Mouse (Mus musculus) megakaryocyte-erythroid progenitor cell, adult 5-6 weeks (primary cell): ENCODE measurements around the gene Vwa5b1. TPM values are rescaled to one million over a fixed set of nuclear protein-coding genes. Genes with fewer than 3 reads are reported as not detected.

Experiments
- ATAC-seq: replicated peaks from 2 replicates; pipeline ENCODE4 v1.8.0; 2016; ENCODE audit warnings: mild to moderate bottlenecking, inconsistent platforms; ENCODE audit not compliant: severe bottlenecking, poor library complexity, low FRiP score, low TSS enrichment
- total RNA-seq, 2 experiments: library from RNA; stranded (forward) in 1 of 2; stranded (reverse) in 1 of 2; fragments of 200-1000, 215-1000 nt in 1 of 2; fragments of >200 nt in 1 of 2; fragmentation: Nextera tagmentation in 1 of 2; gene quantifications; 2 replicates each; pipeline ENCODE4 v1.2.3; 2014 to 2017

Vwa5b1 gene
- total RNA-seq, 2 experiments from 2014 or later: 0.61 TPM; not detected in 1

DNA sequence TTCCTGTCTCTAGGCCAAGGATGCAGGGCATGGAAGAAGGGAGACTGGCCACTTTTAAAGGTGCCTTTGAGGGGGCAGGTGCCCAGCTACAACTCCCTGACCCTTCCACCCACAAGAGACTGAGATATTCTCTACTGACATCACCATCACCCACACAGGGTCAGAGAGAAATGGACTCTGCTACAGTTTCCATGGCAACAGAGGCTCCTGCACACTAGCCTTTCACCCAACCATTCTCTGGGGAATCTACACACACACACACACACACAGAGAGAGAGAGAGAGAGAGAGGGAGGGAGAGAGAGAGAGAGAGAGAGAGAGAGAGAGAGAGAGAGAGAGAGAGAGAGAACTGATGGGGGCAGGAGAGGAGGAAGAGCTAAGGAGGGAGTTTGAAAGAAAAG lies 50.7 kb downstream of the Vwa5b1 start:
- no peak for ATAC-seq

DNA sequence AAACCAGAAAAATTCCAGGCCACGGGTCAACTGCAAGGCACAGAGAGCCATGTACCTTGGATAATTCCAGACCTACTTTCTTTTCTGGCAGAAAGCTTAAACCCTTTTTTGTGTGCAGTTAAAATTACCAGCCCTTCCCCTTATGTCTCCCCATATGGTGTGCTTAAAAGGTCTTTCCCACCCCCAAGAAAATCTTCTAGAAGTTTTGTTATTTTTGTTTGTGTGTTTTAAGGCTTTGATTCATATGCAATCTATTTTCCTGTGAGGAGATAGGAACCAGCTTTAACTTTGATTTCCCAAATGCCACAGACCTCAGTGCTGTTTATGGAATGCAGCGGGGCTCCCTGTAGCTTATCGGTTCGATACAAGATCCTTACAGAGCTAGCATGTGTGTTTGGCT lies 53.2 kb downstream of the Vwa5b1 start:
- no peak for ATAC-seq

DNA sequence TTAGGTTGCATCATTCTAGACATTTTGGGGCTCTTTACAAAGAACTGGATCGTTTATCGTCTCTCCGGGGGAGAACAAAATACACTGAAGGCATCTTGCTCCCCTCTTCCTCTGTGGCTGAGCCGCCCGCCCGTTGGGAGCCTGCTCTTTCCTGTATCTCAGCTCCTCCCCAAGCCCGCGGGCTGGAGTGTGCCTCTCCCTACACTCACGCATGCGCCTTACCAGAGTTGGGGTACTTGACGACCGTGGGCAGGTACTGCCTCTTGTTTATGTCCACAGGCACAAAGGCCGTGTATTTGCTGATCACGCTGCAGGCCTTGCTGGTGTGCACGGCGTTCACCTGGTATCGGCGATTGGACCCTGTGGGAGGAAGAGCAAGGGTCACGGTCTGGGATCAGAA lies 57.3 kb downstream of the Vwa5b1 start:
- no peak for ATAC-seq

DNA sequence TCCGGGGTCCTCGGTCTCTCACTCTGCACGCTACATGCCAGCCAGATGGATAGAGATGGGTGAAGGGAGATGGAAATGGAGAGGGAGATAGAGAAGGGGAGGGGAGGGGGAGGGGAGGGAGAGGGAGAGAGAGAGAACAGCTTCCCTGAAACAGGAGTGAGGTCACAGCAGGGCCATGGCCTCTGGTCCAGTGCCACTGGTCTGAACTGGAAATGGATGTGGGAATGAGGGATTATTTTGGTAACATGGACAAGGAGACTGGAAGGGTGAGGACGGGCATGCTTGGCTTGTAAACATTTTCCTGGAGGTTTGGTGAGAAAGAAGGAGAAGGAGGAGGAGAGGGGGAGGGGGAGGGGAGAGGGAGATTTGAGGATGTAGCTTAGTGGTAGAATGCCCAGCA lies 59.0 kb downstream of the Vwa5b1 start:
- no peak for ATAC-seq

DNA sequence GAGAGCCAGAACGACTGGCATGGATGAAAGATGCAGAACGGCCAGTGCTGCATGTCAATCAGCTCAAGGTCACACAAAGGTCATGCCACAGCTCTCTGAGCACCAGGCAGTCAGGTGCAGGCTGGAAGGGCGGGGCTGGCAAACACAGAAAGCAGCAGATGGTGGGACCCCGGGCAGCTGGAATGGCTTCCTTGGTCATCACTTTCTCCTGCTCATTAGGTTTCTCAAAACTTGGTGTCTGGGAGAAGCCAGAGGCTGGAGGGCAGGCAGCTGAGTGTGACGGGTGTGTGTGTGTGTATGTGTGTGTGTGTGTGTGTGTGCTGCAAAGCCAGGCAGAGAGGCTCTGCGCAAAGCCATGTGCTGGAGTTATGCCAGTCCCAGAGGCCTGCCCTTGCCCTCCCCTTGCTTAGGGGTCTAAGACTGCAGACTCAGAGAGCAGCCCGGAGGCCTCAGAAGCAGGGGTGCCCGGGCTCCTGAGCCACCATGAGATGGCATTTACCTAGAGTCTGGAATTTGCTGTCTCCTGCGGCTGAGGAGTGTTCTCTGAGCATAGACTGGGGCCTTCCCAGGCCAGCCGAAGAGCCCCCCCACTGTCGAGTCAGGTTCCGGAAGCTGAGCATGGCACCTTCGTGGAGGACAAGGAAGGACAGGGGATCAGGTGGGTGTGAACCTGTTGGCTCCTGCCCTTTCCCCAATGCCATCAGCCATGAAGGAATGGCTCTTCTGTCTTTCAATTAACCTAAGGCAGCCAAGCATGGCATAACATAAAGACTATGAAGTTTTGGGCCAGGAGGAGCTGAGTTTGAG lies 60.7 kb downstream of the Vwa5b1 start:
- no peak for ATAC-seq

DNA sequence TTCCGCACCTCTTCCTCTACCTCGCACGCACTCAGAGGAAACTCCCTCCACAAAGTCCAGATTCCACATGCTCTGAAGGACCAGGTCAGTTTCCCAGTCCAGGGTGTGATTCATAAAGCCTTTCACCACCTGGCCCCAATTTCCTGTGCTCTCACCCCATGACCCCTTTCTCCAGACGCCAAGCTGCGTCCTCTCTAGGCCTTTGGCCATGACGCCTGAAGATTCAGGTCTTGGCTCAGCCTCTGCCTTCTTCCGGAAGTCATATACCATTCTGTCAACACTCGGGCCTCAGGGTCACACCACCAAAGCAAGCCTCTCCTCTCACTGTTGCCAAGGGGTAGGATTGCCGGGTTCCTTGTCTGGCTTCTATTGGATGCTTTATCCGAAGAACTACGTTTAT lies 65.8 kb downstream of the Vwa5b1 start:
- ATAC-seq: no peak

DNA sequence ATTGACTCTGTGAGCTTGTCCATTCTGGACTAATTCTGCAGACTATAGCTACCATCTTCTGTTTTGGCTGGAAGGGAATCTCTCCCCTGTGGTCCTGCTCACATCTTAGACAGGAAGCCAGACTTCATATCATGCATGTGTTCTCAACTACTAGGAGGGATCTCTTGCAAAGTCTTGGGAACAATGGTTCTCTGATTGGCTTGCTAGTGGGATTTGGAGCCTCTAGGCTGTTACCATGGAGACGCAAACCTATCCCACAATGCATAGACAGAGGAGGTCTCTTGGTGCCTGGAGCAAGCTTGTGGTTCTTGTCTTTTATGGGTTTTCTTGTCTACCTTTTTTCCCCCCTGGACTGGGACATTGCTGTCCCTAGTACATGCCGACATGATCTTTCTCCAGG lies 67.4 kb downstream of the Vwa5b1 start:
- ATAC-seq: no peak

DNA sequence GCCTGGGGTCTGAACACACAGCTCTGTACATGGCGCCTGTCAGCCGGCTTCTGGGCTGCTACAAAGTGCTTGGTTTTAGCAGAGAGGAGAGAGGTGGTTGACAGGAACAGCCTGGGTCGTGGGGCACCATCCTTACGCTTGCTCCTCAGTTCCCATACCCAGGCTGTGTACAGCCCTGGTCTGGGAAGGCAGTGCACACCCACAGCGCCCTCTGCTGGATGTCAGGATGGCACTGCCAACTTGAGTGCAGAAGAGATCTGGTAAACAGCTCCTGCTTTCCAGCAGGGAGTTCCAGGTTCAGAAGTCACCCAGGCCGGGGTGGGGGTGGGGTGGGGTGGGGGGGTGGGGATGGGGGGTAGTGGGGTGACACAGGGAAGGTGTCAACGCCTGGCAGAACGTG lies 73.7 kb downstream of the Vwa5b1 start:
- peak; percentile 57; the same call in 1 of the 2 replicates for ATAC-seq

DNA sequence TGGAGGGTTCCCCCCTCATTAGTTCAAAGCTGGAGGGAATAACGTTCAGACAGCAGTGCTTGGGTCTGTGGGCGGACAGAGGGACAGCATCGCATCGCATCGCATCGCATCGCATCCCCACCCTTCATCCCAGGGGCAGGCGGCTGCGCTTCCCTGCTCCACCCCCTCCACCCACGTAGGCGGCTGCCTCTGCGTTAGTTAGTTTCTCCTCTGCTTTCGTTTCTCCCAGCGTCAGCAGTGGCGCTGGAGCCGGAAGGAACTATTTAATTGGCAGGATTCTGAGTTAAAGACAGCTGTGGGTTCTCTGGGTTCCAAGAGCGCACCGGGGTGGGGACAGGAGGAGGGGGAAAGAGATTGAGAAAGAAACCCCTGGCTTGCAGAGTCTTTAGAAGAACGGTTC lies 80.2 kb downstream of the Vwa5b1 start:
- ATAC-seq: no peak

DNA sequence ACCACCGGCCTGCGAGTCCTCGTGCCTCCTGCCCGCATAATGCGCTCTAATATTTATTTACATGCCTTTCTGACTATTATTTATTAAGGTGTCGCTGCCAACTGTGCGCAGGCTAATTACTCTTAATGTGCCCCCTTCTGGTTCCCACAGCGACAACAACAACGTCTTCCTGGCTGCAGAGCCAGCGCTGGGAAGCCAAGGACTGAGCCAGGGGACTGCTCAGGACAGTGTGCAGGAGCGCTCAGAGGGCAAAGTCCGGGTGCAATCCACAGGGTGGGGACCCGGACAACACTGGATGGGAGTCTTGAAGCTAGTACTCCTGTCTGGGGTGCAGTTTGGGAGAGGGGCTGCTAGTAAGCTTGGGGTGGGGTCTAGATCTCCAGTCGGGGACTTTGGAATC lies 80.8 kb downstream of the Vwa5b1 start:
- ATAC-seq: no peak

DNA sequence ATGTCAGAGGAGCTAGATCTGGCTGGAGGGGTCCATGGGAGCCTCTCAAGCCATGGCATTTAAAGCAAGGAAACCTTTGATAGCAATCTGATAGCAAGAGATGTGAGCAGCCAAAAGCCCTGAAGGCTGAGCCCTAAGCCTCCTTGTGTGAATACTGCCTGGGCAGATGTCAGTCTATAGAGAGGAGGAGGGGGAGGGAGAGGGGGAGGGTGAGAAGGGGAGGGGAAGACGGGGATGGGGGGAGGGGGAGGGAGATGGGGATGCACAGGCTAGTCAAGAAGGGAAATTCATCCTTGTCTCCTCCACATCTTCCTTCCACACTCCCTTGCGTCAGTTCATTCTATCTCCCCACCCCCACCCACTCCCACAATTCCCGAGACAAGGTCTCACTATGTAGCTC lies 81.4 kb downstream of the Vwa5b1 start:
- ATAC-seq: no peak

DNA sequence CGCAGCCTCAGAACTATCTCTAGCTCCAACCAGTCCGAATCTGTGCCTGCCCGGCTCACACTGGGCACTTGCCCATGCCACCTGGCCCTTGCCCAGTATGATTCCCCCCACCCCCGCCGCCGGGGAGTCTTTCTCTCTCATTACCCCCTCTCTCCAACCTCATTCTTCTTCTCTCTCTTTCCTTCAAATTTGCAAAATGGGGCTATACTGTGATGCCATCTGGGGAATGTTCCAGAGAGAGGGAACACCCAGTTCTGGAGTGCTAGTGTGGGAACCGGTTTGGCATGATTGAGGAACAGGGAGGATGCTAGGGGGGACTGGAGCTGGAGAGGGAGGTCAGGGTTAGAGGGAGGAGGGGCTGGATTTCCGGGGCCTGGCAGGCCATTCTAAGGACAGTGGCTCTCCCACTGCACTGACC lies 82.2 kb downstream of the Vwa5b1 start:
- no peak for ATAC-seq

DNA sequence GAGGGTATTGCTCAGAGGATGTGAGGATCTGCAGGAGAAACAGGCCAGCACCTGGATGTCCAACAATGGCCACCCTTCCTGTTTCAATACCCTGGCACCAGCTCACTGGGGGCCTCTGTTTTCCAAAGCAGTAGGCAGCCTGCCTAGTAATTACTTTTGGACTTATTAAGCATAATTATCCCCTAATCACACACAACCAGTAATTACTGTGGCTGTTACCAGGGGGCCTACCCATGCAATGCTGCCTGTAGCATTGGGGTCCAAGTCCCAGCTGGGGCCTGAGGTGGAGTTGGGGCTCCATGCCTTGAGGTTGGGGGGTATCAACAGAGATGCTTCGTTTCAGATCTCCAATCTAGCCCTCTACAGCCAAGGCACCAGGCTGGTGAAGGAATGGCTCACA lies 82.6 kb downstream of the Vwa5b1 start:
- ATAC-seq: no peak

DNA sequence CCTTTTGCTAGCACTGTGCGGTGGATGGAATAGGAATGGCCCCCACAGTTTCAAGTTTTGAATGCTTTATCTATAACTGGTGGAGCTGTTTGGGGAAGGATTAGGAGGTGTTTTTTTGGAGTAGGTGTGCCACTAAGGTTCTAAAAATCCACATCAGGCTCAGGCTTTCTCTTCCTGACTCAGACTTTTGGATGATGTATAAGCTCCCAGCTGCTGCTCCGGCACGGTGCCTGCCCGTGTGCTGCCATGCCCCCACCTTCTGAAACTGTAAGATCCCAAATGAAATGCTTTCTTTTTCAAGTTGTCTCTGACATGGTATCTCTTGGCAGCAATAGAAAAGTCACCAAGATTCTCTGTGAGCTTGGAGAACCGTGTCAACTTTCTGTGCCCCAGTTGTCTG lies 84.1 kb downstream of the Vwa5b1 start:
- ATAC-seq: no peak

DNA sequence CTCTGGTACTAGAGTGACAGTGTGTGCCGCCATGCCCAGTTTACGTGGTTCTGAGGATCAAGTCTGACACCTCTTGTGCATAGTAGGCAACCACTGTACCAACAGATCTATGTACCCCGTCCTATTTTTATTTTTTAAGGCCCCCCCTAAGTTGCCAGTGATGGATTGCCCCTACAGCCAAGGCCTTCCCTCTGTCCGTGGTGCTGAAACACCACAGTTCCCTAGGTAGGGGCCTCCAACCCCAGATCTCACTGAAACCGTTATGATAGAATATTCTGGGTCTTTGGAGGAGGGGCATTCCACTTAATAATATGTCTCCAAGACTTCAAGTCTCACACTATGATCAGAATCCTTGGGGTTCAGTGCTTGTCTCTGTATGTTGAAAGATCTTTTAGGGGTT lies 85.1 kb downstream of the Vwa5b1 start:
- no peak for ATAC-seq

DNA sequence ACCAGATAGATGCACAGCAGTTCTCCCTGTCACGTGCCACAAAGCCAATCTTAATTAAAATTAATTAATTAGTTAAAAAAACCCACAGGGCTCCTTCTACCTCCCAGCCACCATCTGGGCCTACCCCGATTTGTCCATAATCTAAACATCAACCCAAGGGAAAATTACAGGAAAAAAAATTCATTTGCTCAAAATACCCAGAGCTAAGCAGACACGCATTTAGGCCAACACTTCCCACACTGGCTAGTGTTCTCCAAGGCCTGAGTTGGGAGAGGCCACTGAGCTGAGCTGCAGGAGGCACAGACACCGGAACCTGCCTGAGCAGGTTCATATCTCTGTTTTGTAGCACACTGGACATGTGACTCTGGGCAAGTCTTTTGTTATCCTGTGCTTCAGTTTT lies 86.7 kb downstream of the Vwa5b1 start:
- no peak for ATAC-seq

DNA sequence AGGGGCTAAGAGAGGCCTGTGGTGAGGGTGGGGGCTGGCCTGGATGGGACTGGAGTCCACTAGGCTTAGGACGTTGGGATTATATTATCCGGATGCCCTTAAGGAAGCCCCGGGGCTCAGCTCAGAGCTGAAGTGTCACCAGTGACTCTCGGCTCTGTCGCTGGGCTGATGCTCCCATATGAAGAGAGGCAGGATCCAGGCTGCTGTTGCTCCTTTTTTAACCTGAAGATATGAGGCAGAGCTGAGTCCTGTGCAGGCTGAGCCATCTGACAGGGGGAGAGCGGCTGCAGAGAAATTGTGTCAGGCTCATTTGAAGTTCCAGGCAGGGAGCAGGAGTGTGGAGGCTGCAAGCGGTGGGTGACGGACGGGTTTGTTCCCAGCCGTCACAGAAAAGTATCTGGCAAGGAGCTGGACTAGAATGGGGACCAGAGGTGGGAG lies 87.5 kb downstream of the Vwa5b1 start:
- no peak for ATAC-seq

DNA sequence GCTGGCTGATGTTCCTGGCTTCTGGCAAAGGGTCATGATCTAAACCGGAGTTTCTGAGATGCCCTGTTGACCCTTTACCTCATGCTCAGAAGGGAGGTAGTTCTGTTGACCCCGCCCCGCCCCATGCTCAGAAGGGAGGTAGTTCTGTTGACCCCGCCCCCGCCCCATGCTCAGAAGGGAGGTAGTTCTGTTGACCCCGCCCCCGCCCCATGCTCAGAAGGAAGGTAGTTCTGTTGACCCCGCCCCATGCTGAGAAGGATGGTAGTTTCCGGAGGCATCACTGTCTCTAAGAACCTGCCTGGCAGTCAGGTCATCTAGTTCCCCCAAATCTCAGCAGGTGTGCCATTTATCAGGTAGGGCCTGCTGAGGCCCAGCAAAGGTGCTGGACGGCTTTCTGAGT lies 88.1 kb downstream of the Vwa5b1 start:
- ATAC-seq: no peak

DNA sequence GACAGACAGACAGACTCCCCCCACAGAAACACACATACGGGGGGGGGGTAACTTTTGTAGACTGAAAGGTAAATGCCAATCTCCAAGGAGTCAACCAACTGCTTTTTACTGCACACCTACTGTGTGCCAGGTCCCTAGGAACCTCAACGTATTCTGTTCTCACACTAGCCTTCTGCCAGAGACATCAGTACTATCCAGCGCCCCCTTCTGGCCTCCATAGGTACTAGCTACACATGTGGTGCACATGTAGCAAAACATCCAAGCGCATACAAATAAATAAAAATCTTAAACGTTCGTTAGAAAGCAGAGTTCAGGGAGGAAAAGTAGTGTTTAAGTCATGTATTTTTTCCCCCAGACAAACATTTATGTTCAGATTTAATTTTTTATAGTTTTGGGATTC lies 88.6 kb downstream of the Vwa5b1 start:
- ATAC-seq: no peak

DNA sequence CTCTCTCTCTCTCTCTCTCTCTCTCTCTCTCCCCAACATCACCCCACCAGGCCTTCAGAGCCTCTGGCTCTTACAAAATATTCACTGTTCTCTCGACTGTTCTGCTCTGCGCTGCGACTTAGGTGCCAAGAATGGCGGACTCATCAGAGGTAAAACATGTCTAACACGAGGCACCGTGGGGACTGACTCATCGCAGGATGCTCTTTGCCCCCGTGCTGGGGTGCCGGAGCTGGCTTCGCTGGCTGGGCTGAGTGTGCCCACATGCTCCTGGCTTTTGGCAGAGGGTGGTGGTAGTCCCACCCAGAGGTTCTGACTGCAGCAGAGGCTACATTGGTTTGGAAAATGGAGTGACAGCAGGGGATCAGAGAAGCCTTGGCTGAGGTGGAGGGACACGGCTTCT lies 89.4 kb downstream of the Vwa5b1 start:
- no peak for ATAC-seq

DNA sequence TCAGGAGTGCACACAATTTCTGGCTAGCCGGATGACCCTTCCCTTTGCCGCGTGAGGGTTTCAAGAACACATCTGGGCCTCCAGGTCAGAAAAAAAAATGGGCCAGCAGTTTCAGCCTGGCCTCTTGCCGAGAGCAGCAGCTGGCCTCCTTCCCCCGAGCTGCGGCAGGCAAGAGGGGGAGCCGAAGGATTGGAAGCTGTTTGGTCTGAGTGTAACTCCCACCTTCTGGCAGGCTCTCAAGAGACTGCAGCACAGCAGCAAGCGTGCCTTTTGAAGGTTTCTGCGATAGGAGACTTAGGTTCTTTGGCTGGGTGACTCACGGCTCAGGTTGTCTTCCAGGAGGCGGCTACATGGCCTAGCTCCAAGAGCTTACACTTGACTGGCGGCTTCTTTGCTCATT lies 92.5 kb downstream of the Vwa5b1 start:
- no peak for ATAC-seq

DNA sequence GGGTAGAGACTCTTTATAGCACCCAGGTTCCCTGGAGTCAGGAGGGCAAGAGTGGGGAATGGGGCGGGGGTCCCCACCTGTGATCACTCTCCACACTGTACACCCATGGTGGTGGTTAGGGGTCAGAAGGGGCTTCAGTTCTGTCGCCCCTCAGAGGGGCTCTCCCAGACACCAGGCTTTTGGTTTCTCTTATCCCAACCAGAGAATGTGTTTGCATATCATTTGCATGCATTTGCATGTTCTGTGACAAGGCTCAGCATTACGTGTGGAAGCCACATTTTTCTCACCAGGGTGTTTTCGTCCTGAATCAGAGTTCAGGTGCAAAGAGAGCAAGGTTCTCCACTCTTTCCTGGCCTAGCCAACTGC lies 97.6 kb downstream of the Vwa5b1 start:
- no peak for ATAC-seq
